14 mouse cellular contexts compared by ENCODE assay signal in genomic region chr12:70851342-70851960, GRCm38 (mm10). TPM values are rescaled to one million over a fixed set of nuclear protein-coding genes. Genes with fewer than 3 reads are reported as not detected.
A peak's percentile ranks its signal among the peaks of the same experiment; 100 is the strongest.
DNase-seq lines count a peak whose midpoint lies in the region; ATAC-seq and TF ChIP-seq lines count a peak whose summit lies in the region.
"Had no signal": no experiment of that assay in that cellular context is flagged by ENCODE, and none has a peak within 500 bp of the region (broad histone marks: within the 10 kb centered on the region; RNA-seq: fewer than 3 reads in every experiment).

No protein-coding gene starts in this region.

- ATAC-seq in stomach, embryonic 16.5 days (ENCODE audit: insufficient read depth, low FRiP score), result no peak
- no peak for ATAC-seq in stomach, postnatal 0 days (ENCODE audit: low FRiP score, low TSS enrichment)
- 0 out of 2 replicates have a peak, but pooled peaks have one; percentile 24 for ATAC-seq in embryonic facial prominence, embryonic 15.5 days (ENCODE audit: insufficient number of reproducible peaks, low FRiP score, low TSS enrichment, low read depth)
- ATAC-seq in megakaryocyte, adult 5-6 weeks (ENCODE audit: poor library complexity, severe bottlenecking), result no peak
- ATAC-seq: forebrain, embryonic 14.5 days had no signal

- 0 out of 2 replicates have a peak overlapping the region, but pooled peaks have one; percentile 7 for H3K27ac ChIP-seq in stomach, embryonic 16.5 days (ENCODE audit: low read length)
- H3K27ac ChIP-seq in stomach, postnatal 0 days (replicated peaks), result no peak overlapping the region
- peak overlapping the region; percentile 83 for H3K27ac ChIP-seq in embryonic facial prominence, embryonic 15.5 days (replicated peaks)

- TF ChIP-seq CTCF in stomach, postnatal 0 days (IDR thresholded peaks at IDR 0.05; ENCODE audit: low read depth), result no peak

- no peaks in the 10 kb centered on the region; the same call in 1 of the 2 replicates for H3K4me1 ChIP-seq in stomach, embryonic 16.5 days (ENCODE audit: control insufficient read depth, insufficient read depth, low read length)
- no peaks in the 10 kb centered on the region for H3K4me1 ChIP-seq in stomach, postnatal 0 days (replicated peaks; ENCODE audit: control insufficient read depth, insufficient read depth)
- peaks cover 43% of the 10 kb centered on the region for H3K4me1 ChIP-seq in embryonic facial prominence, embryonic 15.5 days

- H3K27me3 ChIP-seq in stomach, embryonic 16.5 days (ENCODE audit: control insufficient read depth, insufficient read depth, low read length), result no peaks in the 10 kb centered on the region
- no peaks in the 10 kb centered on the region for H3K27me3 ChIP-seq in stomach, postnatal 0 days (ENCODE audit: control insufficient read depth, insufficient read depth, low read length)
- H3K27me3 ChIP-seq in embryonic facial prominence, embryonic 15.5 days, result no peaks in the 10 kb centered on the region

- 62% methylated on average over 7 of the region's 7 CpGs for WGBS in stomach, embryonic 16.5 days
- WGBS in stomach, postnatal 0 days, result 54% methylated on average over 7 of the region's 7 CpGs
- WGBS in embryonic facial prominence, embryonic 15.5 days, result 25% methylated on average over 7 of the region's 7 CpGs

- DNase-seq in heart, adult 11 months, result peak; percentile 87
- DNase-seq in heart, adult 8-10 months (ENCODE audit: low spot score), result no peak
- DNase-seq in stomach, postnatal 0 days (ENCODE audit: low spot score), result no peak
- no peak for DNase-seq in ovary, postnatal 14 days (ENCODE audit: low spot score)
- DNase-seq in testis, postnatal 10 days (ENCODE audit: low spot score), result no peak
- DNase-seq: adrenal gland, postnatal 10 days; B cell, adult 2 months; cerebellum, adult 9-11 months; right cerebral cortex, postnatal 14 days had no signal

- no peak for TF ChIP-seq EP300 in stomach, postnatal 0 days (optimal IDR thresholded peaks at IDR 0.05)

- H3K9me3 ChIP-seq in stomach, embryonic 16.5 days (replicated peaks; ENCODE audit: control insufficient read depth, low read length), result no peaks in the 10 kb centered on the region
- H3K9me3 ChIP-seq in stomach, postnatal 0 days (ENCODE audit: control insufficient read depth, low read length), result no peaks in the 10 kb centered on the region
- no peaks in the 10 kb centered on the region for H3K9me3 ChIP-seq in embryonic facial prominence, embryonic 15.5 days (replicated peaks)

- H3K36me3 ChIP-seq in stomach, embryonic 16.5 days (ENCODE audit: control insufficient read depth, insufficient read depth, low read length), result no peaks in the 10 kb centered on the region
- H3K36me3 ChIP-seq in stomach, postnatal 0 days (ENCODE audit: control insufficient read depth, insufficient read depth, low read length), result no peaks in the 10 kb centered on the region
- no peaks in the 10 kb centered on the region for H3K36me3 ChIP-seq in embryonic facial prominence, embryonic 15.5 days

- H3K9ac ChIP-seq in stomach, embryonic 16.5 days (ENCODE audit: low read length), result no peak overlapping the region
- H3K9ac ChIP-seq in stomach, postnatal 0 days (ENCODE audit: low read length), result no peak overlapping the region
- no peak overlapping the region for H3K9ac ChIP-seq in embryonic facial prominence, embryonic 15.5 days

- H3K4me2 ChIP-seq in stomach, embryonic 16.5 days (ENCODE audit: low read depth, low read length), result no peak overlapping the region
- no peak overlapping the region for H3K4me2 ChIP-seq in stomach, postnatal 0 days (replicated peaks; ENCODE audit: low read depth)
- H3K4me2 ChIP-seq in embryonic facial prominence, embryonic 15.5 days (replicated peaks), result no peak overlapping the region
- H3K4me2 ChIP-seq: midbrain, embryonic 11.5 days had no signal

- no peak overlapping the region for H3K4me3 ChIP-seq in stomach, embryonic 16.5 days (replicated peaks; ENCODE audit: low read length)
- H3K4me3 ChIP-seq in stomach, postnatal 0 days (ENCODE audit: low read depth, low read length), result no peak overlapping the region
- no peak overlapping the region for H3K4me3 ChIP-seq in embryonic facial prominence, embryonic 15.5 days (replicated peaks)

RNA-seq across cellular contexts. Expression of gene Frmd6, which starts 26.1 kb away (rescaled TPM):
- 10 to 100 TPM; 28.6 to 35.3 (median 32.5) TPM for total RNA-seq in heart, adult 8-10 months (2022)
- polyA plus RNA-seq in stomach, embryonic 16.5 days (2015; fragmentation: Nextera tagmentation; extraction: Ambion mirVana), result 35.9 and 39.7 TPM in 2 replicates
- polyA plus RNA-seq in stomach, postnatal 0 days (2015; fragmentation: Nextera tagmentation; extraction: Ambion mirVana), result 17.1 and 17.2 TPM in 2 replicates
- 60.1 and 61.6 TPM in 2 replicates for polyA plus RNA-seq in embryonic facial prominence, embryonic 15.5 days (2015; fragmentation: Nextera tagmentation; extraction: Ambion mirVana)
- 0.64 and 0.69 TPM in 2 replicates for total RNA-seq in megakaryocyte, adult 5-6 weeks (2015)
- total RNA-seq in megakaryocyte, adult 5-6 weeks (2017), result 1.0 and 1.2 TPM in 2 replicates
